Comparison of ENCODE assay signal across 21 mouse cellular contexts in the genomic region with DNA sequence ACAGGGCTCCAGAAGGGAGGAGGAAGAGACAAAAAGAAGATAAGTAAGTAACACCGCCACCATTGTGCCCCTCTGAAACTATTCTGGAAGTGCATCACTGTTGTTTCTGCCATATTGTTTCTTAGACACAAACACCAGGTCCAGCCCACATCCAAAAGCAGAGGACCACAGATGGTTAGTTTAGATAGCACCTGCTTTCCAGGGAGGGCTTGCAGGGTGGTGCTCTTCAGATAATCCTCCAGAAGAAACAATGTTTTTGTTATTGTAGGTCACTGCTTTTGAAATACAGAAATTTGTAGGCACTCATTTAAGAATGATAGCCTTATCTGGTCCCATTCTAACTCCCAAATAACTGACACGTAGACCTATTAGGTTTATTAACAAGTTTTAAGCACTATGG.
"Had no signal": no experiment of that assay in that cellular context is flagged by ENCODE, and none has a peak within 500 bp of the region (broad histone marks: within the 10 kb centered on the region; RNA-seq: fewer than 3 reads in every experiment).

No protein-coding gene starts in this region.

- H3K27me3 ChIP-seq: intestine, embryonic 15.5 days; kidney, embryonic 15.5 days; limb, embryonic 12.5 days; limb, embryonic 15.5 days; lung, embryonic 15.5 days; neural tube, embryonic 13.5 days had no signal

- H3K27ac ChIP-seq: intestine, embryonic 15.5 days; kidney, embryonic 15.5 days; limb, embryonic 12.5 days; limb, embryonic 15.5 days; lung, embryonic 15.5 days; midbrain, embryonic 10.5 days; midbrain, embryonic 13.5 days; neural tube, embryonic 13.5 days; stomach, postnatal 0 days had no signal

- ATAC-seq: intestine, embryonic 15.5 days; midbrain, embryonic 13.5 days; midbrain, embryonic 16.5 days had no signal

- H3K36me3 ChIP-seq: intestine, embryonic 15.5 days; kidney, embryonic 15.5 days; limb, embryonic 12.5 days; limb, embryonic 15.5 days; lung, embryonic 15.5 days; midbrain, embryonic 10.5 days; midbrain, embryonic 13.5 days; neural tube, embryonic 13.5 days had no signal

- H3K4me1 ChIP-seq: intestine, embryonic 15.5 days; kidney, embryonic 15.5 days; limb, embryonic 12.5 days; limb, embryonic 15.5 days; lung, embryonic 15.5 days; neural tube, embryonic 13.5 days had no signal

- H3K9me3 ChIP-seq: intestine, embryonic 15.5 days; kidney, embryonic 15.5 days; lung, embryonic 15.5 days; midbrain, embryonic 13.5 days had no signal

- DNase-seq: kidney, adult 11 months; kidney, adult 8-10 months; kidney, postnatal 10 days; kidney, postnatal 36 days; left cerebral cortex, postnatal 4 days; lung, adult 18-20 months; lung, postnatal 10 days; lung, postnatal 36 days; right cerebral cortex, postnatal 4 days; thymus, postnatal 25 days had no signal

- H3K9ac ChIP-seq: intestine, embryonic 15.5 days; kidney, embryonic 15.5 days; limb, embryonic 12.5 days; limb, embryonic 15.5 days; lung, embryonic 15.5 days; midbrain, embryonic 13.5 days; neural tube, embryonic 13.5 days had no signal

- H3K4me2 ChIP-seq: intestine, embryonic 15.5 days; kidney, embryonic 15.5 days; limb, embryonic 12.5 days; limb, embryonic 15.5 days; lung, embryonic 15.5 days; midbrain, embryonic 13.5 days; neural tube, embryonic 13.5 days had no signal

- H3K4me3 ChIP-seq: intestine, embryonic 15.5 days; kidney, embryonic 15.5 days; limb, embryonic 12.5 days; limb, embryonic 15.5 days; lung, embryonic 15.5 days; midbrain, embryonic 10.5 days; midbrain, embryonic 13.5 days; myocyte; neural tube, embryonic 13.5 days had no signal
